Mouse (Mus musculus) embryo, embryonic 10.5 days (tissue): ENCODE measurements around the gene Oaz1.
"Not testable (repeated sequence)": the region's sequence is repeated elsewhere in the genome, so short reads cannot be mapped to it uniquely, and the experiment has no call there.

Source experiments
- DNase-seq: peaks from one replicate; pipeline ENCODE4 v3.0.0-alpha.2; 2015; ENCODE audit warnings: low spot score

Oaz1 gene

GRCm38 (mm10) chr10:80802996-80803395 lies 23.5 kb upstream of the Oaz1 start:
- DNase-seq: no peak

- no peak for DNase-seq
Observed at GRCm38 (mm10) chr10:80804340-80804739, 22.1 kb upstream of the Oaz1 start.

GRCm38 (mm10) chr10:80804916-80805315 lies 21.5 kb upstream of the Oaz1 start, which contains the start of gene Amh:
Amh (plus strand) TSS chr10:80805243.
- no peak for DNase-seq

DNA sequence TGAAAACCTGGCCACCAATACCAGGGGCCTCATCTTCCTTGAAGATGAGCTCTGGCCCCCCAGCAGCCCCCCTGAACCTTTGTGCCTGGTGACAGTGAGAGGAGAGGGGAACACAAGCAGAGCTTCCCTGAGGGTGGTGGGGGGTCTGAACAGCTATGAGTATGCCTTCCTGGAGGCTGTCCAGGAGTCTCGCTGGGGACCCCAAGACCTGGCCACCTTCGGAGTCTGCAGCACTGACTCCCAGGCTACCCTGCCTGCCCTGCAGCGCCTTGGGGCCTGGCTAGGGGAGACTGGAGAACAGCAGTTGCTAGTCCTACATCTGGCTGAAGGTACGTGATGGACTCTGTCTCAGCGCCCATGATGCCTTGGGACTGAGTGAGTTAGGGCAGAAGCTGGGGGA lies 21.1 kb upstream of the Oaz1 start:
- no peak for DNase-seq

GRCm38 (mm10) chr10:80805925-80806324 lies 20.5 kb upstream of the Oaz1 start:
- peak; percentile 78 for DNase-seq

DNA sequence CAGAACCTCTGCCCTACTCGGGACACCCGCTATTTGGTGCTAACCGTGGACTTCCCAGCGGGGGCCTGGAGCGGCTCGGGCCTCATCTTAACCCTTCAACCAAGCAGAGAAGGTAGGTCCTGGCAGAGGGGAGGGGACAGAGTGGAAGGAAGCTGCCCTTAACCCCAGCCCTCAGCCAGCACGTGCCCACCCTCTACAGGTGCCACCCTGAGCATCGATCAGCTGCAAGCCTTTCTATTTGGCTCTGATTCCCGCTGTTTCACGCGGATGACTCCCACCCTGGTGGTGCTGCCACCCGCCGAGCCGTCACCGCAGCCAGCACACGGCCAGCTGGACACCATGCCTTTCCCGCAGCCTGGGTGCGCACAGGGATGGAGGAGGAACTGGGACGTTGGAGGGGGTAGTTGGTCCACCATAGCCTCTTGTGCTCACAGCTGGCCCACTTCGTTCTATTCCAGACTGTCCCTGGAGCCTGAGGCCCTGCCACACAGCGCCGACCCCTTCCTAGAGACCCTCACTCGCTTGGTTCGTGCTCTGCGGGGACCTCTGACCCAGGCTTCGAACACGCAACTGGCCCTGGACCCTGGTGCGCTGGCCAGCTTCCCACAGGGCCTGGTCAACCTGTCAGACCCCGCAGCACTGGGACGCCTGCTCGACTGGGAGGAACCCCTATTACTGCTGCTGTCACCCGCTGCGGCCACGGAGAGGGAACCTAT lies 20.0 kb upstream of the Oaz1 start:
- no peak for DNase-seq

DNA sequence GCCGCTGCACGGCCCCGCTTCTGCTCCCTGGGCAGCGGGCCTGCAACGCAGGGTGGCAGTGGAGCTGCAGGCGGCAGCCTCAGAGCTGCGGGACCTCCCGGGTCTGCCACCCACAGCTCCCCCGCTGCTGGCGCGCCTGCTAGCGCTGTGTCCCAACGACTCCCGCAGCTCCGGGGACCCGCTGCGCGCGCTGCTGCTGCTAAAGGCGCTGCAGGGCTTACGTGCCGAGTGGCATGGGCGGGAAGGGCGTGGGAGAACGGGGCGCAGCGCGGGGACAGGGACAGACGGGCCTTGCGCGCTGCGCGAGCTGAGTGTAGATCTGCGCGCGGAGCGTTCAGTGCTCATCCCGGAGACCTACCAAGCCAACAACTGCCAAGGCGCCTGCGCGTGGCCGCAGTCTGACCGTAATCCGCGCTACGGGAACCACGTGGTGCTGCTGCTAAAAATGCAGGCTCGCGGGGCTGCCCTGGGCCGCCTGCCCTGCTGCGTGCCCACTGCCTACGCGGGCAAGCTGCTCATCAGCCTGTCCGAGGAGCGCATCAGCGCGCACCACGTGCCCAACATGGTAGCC lies 19.3 kb upstream of the Oaz1 start:
- DNase-seq: peak; percentile 80

DNA sequence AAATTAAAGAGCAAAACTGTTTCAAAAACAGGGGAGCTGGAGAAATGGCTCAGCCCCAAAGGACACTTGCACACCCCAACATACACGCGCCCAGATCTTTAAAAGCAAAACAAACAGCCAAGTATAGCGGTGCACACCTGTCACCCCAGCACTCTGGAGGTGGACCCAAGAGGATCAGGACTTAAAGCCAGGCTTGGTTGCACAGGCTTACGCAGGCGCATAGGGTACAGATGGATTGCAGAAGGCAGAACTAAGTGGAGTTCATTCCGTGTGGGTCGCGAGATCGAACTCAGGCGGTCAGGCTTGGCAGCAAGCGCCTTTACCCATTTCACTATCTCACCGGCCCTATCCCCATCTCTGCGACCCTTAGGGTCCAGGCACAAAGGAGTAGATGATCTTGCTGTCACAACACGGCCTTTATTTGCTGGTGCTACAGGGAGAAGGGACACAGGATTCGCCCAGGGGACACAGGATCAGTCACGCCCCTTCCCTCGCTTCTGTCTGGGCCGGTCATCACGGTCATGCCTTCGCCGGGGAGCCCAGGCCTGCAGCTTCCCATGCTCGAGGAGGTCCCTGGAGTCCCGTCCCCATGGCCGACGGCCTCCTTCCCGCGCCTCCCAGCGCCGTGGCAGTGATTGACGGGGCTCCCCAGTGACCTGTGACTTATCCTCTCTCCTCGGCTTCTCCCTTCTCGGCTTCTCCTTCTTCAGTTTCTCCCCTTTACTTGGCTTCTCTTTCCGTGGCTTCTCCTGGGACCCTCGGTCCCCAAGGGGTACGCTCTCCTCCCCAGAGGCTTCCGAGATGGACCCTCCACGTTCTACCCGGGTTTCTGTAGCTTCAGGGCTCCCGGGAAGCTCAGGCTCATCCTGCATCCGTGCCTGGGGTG lies 18.1 kb upstream of the Oaz1 start:
- peak; percentile 32 for DNase-seq

- peak; percentile 39 for DNase-seq
Observed at GRCm38 (mm10) chr10:80808985-80809632, 17.3 kb upstream of the Oaz1 start.

GRCm38 (mm10) chr10:80810084-80810483 lies 16.4 kb upstream of the Oaz1 start:
- DNase-seq: no peak

- no peak for DNase-seq
Observed at GRCm38 (mm10) chr10:80812391-80813041, 13.9 kb upstream of the Oaz1 start.

DNA sequence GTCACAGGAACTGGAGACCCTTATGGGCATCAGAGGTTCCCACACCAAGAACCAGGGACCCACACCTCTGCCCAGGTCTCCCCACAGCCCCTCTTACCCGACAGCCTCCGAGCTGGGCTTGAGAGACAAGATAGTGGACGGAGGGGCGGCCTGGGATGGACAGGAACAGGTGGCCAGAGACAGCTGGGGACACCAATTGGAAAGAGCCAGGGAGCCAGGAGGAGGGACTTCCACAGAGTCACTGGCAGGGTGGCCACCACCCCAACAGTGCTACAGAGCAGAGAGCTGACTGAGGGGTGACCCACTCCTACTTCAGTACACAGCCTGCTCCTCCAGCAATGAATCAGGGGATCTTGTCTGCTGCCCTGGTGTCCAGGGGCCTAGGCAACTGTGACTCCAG lies 13.1 kb upstream of the Oaz1 start, which contains the start of gene Jsrp1:
Jsrp1 (minus strand) TSS at position 133 of the 400 bp plus-strand sequence.
- no peak for DNase-seq

DNA sequence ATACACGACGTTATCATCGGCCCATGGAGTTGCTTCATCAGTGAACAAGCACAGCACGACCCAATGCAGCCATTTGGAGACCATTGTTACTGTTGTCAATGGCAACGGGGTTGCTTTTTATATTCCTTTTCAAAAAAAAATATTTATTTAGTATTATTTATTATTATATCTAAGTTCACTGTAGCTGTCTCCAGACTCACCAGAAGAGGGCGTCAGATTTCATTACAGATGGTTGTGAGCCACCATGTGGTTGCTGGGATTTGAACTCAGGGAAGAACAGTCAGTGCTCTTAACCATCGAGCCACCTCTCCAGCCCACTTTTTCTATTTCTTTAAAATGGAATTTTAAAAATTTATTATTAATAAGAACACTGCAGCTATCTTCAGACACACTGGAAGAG lies 11.7 kb upstream of the Oaz1 start:
- DNase-seq: no peak

GRCm38 (mm10) chr10:80816303-80816702 lies 10.2 kb upstream of the Oaz1 start:
- DNase-seq: not testable (repeated sequence)

DNA sequence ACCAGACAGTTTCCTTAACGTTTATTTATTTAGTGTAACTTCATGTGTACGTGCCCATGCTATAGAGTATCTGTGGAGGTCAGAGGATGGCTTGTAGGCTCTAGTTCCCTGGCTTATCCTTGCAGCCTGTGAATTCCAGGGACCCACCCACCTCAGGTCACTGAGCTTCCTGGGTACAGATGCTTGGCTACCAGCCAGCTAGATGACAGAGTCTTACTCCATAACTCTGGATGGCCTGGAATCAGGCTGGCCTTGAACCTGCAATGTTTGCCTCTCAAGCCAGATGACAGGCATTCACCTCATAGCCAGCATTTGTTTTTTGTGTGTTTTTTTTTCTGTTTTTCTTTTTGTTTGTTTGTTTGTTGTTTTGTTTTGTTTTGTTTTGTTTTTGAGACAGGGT lies 9.3 kb upstream of the Oaz1 start:
- DNase-seq: no peak

DNA sequence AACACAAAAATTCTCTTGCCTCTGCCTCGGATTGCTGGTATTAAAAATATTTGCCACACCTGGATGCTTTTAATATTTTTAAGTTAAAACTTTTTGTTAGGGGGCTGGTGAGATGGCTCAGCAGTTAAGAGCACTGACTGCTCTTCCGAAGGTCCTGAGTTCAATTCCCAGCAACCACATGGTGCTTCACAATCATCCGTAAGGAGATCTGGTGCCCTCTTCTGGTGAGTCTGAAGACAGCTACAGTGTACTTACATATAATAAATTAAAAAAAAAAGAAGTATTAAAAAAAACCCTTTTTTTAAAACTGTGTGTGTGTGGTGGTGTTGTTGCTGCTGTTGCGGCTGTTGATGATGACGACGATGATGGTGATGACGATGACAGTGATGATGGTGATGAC lies 8.5 kb upstream of the Oaz1 start:
- DNase-seq: not testable (repeated sequence)

- DNase-seq: no peak
Observed at GRCm38 (mm10) chr10:80818599-80819281, 7.7 kb upstream of the Oaz1 start.

GRCm38 (mm10) chr10:80819406-80819805 lies 7.0 kb upstream of the Oaz1 start:
- no peak for DNase-seq

DNA sequence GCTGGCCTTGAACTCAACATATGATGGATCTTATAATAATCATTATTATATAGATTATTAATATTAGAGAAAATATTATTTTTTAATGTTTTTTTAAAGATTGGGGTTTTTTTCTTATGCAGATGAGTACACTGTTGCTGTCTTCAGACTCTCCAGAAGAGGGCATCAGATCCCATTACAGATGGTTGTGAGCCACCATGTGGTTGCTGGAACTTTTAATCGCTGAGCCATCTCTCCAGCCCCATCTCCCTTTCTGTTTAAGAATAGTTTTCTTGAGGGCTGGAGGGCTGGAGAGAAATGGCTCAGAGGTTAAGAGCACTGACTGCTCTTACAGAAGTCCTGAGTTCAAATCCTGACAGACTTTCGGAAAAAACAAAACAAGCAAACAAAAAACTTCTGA lies 4.5 kb upstream of the Oaz1 start:
- DNase-seq: peak; percentile 56

DNA sequence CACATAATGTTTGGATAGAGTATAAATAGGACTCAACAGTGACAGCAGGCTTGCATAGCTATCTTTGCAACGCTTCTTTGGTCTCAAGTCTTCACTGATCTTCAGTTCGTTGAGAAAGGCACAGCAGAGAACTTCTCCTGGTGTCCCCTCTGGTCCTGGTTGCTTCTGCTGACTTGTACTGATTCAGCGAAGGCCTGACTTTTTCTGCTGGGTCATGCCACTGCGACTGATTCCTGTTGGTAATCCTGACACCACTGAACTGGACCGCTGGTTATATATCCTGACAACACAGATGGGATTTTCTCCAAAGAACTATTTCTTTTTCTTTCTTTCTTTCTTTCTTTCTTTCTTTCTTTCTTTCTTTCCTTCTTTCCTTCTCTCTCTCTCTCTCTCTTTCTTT lies 3.9 kb upstream of the Oaz1 start:
- no peak for DNase-seq

DNA sequence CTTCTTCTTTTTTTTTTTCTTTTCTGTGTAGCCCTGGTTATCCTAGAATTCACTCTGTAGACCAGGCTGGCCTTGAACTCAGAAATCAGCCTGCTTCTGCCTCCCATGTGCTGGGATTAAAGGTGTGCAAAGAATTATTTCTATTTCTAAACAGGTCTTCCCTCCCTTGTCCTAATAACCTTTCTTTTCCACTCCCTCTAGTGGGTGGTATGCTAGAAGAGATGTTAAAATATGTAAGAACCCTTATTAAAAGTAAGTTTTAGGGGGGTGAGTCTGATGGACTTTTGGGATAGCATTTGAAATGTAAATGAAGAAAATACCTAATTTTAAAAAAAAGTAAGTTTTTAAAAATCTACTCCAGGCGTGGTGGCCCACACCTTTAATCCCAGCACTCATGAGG lies 3.1 kb upstream of the Oaz1 start:
- no peak for DNase-seq
